Mouse (Mus musculus): ENCODE results near the gene Cdh4. TPM values are rescaled to one million over a fixed set of nuclear protein-coding genes. Genes with fewer than 3 reads are reported as not detected.

The Cdh4 gene
- polyA plus RNA-seq, 1 experiment from 2014 or later: 22.6 TPM

DNA sequence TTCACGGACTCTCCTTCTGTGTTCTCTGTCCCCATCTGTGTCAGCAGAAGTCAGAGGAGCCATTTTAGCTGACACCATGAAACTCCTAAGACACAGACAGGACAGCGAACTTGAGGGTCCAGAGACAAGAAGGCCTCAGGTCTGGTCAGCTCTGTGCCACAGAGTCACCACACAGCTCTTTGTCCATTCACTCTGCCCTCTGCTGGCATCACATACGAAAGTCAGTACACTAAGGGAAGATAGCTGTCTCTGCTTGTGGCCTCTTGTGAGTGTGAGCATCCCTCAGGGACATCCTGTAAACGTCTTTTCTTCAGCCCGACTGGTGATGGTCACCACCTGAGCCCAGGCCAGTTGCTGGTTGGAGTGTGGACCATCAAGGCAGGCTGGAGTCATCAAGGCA lies 422.9 kb downstream of the Cdh4 start:
- H3K36me3 ChIP-seq: no peaks in the 10 kb centered on the region
- 71% methylated on average over 5 of the region's 5 CpGs for whole genome bisulfite sequencing

DNA sequence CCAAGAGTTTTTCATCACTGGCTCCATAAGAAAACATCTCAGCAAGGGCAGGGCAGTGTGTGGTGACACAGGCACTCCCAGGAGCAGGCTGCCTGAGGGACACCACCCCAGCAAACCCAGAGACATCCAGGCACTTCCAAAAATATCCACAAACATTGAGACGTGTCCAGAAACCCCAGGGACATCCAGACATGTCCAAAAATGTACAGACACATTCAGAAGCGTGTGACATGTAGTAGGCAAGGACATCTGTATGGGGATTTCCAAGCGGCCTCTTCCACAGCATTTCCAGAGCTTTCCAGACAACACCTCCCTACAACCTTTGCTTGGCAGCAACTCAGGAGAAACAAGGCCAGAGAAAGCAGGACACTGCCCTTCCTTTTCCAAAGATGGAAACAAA lies 425.4 kb downstream of the Cdh4 start:
- WGBS: 79% methylated on average over 3 of the region's 3 CpGs
- no peak overlapping the region for H3K4me3 ChIP-seq

More for the DNA sequence above, 422.9 kb downstream of the Cdh4 start:
- no peak overlapping the region for H3K9ac ChIP-seq
- no peak overlapping the region for H3K27ac ChIP-seq
- peaks cover 11% of the 10 kb centered on the region for H3K4me1 ChIP-seq
- no peak overlapping the region for H3K4me3 ChIP-seq
- ATAC-seq (ENCODE audit: low FRiP score, low read depth): no peak
- H3K9me3 ChIP-seq: no peaks in the 10 kb centered on the region
- H3K4me2 ChIP-seq (replicated peaks): no peak overlapping the region
- peaks cover 7% of the 10 kb centered on the region; the same call in 1 of the 2 replicates for H3K27me3 ChIP-seq (replicated peaks)

DNA sequence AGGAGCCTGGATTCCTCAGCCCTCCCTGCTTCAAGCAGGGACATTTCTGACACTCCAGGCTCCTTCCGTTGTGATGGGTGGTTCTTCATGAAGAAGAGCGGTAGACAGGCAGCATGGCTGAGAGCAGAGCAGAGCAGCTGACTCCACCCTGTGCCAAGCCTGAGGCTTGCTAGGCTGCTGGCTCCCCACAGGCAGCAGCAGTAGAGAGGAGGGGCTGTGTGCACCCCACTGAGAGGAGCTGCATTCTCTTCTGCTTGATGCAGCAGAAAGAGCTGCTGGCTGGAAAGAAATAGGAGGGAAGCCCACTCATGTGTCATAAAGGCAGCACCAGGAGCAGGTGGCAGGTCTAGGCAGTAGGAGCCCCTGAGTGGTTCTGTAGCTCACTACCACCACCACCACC lies 427.6 kb downstream of the Cdh4 start:
- no peak; the same call in 1 of the 2 replicates for ATAC-seq (ENCODE audit: low FRiP score, low read depth)
- Histone ChIP-seq H3K4me3 (no peak overlapping the region), H3K27ac (no peak overlapping the region), H3K4me2 (replicated peaks) (0 out of 2 replicates have a peak overlapping the region, but pooled peaks have one; percentile 16), H3K27me3 (replicated peaks) (0 out of 2 replicates have a peak, but pooled peaks cover 7% of the 10 kb centered on the region), H3K9ac (no peak overlapping the region), H3K4me1 (peaks cover 12% of the 10 kb centered on the region), H3K9me3 (no peaks in the 10 kb centered on the region), H3K36me3 (no peaks in the 10 kb centered on the region)
- 9% methylated on average over 2 of the region's 2 CpGs for WGBS

More for the DNA sequence above, 425.4 kb downstream of the Cdh4 start:
- H3K36me3 ChIP-seq: no peaks in the 10 kb centered on the region
- H3K27ac ChIP-seq: no peak overlapping the region
- peaks cover 7% of the 10 kb centered on the region; the same call in 1 of the 2 replicates for H3K27me3 ChIP-seq (replicated peaks)
- H3K9ac ChIP-seq: no peak overlapping the region
- H3K4me1 ChIP-seq: peaks cover 12% of the 10 kb centered on the region
- no peaks in the 10 kb centered on the region for H3K9me3 ChIP-seq
- no peak overlapping the region for H3K4me2 ChIP-seq (replicated peaks)
- ATAC-seq (ENCODE audit: low FRiP score, low read depth): no peak

DNA sequence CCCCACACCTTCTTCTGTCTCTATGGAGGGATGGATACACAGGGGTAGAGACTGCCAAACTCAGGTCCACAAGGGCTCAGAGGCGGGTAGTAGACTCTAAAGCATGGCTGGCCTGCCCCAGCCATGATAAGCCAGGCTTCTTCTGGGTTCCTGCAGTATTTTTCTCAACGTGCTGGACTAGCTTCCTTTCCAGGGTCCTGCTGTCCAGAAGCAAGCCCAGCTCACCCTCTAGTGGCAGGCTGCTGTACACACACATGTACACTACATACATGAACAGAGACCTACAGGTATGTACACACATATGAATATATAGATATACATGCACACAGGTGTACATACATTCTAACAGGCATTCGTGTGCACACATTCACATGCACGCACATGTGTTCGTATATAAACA lies 430.5 kb downstream of the Cdh4 start:
- H3K4me2 ChIP-seq (replicated peaks): no peak overlapping the region
- no peak overlapping the region for H3K27ac ChIP-seq
- H3K4me3 ChIP-seq: no peak overlapping the region
- ATAC-seq (ENCODE audit: low FRiP score, low read depth): no peak
- peaks cover 12% of the 10 kb centered on the region for H3K4me1 ChIP-seq
- 72% methylated on average over 5 of the region's 5 CpGs for WGBS
- H3K27me3 ChIP-seq (replicated peaks): 0 out of 2 replicates have a peak, but pooled peaks cover 7% of the 10 kb centered on the region
- no peaks in the 10 kb centered on the region for H3K36me3 ChIP-seq
- no peaks in the 10 kb centered on the region for H3K9me3 ChIP-seq
- H3K9ac ChIP-seq: no peak overlapping the region

DNA sequence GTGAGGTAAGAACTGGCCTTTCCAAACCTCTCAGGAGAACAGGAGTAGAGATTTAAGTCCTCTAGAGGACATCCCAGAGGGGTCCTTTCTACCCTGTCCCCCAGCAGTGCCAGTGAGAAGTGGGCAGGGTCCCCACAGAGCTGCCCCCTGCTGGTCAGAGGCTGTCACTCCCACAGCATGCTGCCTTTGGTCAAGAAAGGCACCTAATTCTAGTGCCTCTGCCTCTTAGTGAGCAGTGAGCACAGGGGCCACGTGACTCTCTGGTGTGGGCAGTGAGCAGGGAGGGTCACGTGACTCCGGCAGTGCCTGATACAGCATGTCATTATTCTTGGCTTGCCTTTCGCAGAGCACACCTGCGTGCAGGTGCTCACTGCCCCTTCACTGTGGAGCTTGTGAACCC lies 431.1 kb downstream of the Cdh4 start:
- Histone ChIP-seq H3K27ac (no peak overlapping the region), H3K27me3 (replicated peaks) (0 out of 2 replicates have a peak, but pooled peaks cover 7% of the 10 kb centered on the region), H3K4me2 (replicated peaks) (no peak overlapping the region), H3K9ac (no peak overlapping the region), H3K36me3 (no peaks in the 10 kb centered on the region), H3K4me3 (no peak overlapping the region), H3K4me1 (peaks cover 12% of the 10 kb centered on the region), H3K9me3 (no peaks in the 10 kb centered on the region)
- WGBS: 43% methylated on average over 5 of the region's 5 CpGs
- no peak for ATAC-seq (ENCODE audit: low FRiP score, low read depth)

DNA sequence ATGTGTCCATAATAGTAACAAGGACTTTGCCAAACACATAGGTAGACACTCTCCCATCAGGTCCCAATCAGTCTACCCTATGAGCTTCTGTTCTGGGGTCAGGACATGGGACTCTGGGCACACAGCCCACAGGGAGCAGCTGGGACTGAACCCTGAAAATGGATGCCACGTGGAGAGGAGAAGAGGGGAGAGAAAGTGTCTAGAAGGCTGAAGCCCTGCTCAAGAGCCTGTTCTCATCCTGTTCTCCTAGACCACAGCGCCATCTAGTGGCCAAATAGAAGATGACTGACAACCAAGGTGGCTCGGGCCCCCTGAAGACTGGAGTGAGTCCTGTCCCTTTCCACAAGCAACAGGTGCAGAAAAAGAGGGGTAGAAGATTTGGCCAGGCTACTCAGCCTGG lies 432.9 kb downstream of the Cdh4 start:
- 5% methylated on average over 3 of the region's 3 CpGs for WGBS
- Histone ChIP-seq H3K27me3 (replicated peaks) (no peaks in the 10 kb centered on the region), H3K36me3 (no peaks in the 10 kb centered on the region), H3K27ac (no peak overlapping the region), H3K9ac (no peak overlapping the region), H3K4me2 (replicated peaks) (no peak overlapping the region), H3K4me3 (no peak overlapping the region), H3K9me3 (no peaks in the 10 kb centered on the region), H3K4me1 (no peaks in the 10 kb centered on the region; the same call in 1 of the 2 replicates)
- peak; percentile 61 for ATAC-seq (ENCODE audit: low FRiP score, low read depth)

DNA sequence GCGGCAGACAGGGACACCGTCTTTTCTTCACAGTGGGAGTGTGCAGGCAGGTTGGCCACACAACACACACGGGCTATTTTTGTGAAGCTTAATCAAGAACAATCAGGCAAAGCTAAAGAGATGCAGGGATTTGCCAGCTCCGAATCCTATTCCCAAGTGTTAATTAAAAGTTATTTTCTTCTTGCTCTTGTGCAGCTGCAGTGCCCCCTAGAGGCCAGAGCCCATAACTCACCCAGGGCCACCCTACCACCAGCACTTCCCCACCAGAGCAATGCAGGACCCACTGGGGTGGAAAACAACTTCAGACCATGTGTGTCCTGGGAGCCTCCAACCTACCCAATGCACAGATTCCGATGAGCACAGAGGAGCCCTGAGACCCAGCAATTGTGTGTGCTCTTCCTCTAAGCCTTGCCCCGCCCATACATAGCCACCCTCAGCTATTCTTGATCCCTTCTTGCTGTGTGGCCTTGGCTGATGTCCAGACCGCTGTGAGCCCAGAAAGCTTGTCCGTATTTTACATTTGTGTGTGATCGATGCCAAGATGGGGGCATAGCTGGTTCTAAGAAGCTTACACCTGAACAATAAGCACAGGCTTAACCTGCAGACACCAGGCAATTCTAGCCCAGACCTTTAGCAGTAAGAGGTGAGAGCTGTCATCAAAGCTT lies 435.5 kb downstream of the Cdh4 start:
- Histone ChIP-seq H3K4me1 (no peaks in the 10 kb centered on the region), H3K36me3 (no peaks in the 10 kb centered on the region), H3K27me3 (replicated peaks) (no peaks in the 10 kb centered on the region), H3K4me3 (no peak overlapping the region), H3K9me3 (no peaks in the 10 kb centered on the region), H3K27ac (no peak overlapping the region), H3K4me2 (replicated peaks) (no peak overlapping the region), H3K9ac (no peak overlapping the region)
- WGBS: 74% methylated on average over 9 of the region's 9 CpGs
- ATAC-seq (ENCODE audit: low FRiP score, low read depth): no peak

DNA sequence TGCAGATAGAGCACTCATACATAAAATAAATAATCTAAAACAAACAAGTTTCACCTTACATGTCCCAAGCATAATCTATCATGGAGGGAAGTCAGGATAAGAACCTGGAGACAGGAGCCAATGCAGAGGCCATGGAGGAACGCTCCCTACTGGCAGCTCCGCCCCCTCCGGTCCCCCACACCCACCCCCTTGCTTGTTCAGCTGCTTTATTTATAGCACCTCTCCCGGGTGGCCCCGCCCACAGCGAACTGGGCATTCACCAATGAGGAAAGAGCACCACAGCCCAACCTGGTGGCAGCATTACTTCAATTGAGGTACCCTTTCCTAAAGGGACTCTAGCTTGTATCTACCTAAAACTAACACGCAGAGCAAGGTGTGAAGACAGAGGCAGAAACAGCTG lies 442.3 kb downstream of the Cdh4 start:
- no peak overlapping the region for H3K27ac ChIP-seq
- no peak overlapping the region for H3K4me3 ChIP-seq
- no peaks in the 10 kb centered on the region; the same call in 1 of the 2 replicates for H3K27me3 ChIP-seq (replicated peaks)
- 27% methylated on average over 7 of the region's 7 CpGs for WGBS
- H3K4me2 ChIP-seq (replicated peaks): no peak overlapping the region
- no peaks in the 10 kb centered on the region for H3K36me3 ChIP-seq
- H3K9me3 ChIP-seq: no peaks in the 10 kb centered on the region
- no peak for ATAC-seq (ENCODE audit: low FRiP score, low read depth)
- H3K9ac ChIP-seq: no peak overlapping the region
- H3K4me1 ChIP-seq: no peaks in the 10 kb centered on the region

DNA sequence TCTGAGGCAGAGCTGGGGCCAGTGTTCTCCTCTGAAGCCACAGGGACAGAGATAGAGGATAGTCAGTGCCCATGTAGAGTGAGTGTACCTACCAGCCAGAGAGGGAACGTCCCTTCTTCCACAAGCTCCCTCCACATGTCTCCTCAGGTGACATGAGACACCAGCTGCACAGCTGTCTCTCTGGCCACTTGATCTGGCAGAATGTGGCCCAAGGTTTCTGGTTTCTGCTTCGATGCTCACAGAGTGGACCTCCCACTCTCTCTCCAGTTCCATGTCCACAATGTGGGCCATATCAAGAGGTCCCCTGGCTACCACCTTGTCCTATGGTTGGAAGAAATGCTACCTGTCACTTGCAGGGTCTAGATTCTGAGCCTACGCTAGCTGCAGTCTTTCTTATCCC lies 448.8 kb downstream of the Cdh4 start:
- no peak overlapping the region for H3K4me3 ChIP-seq
- H3K4me1 ChIP-seq: no peaks in the 10 kb centered on the region
- H3K9ac ChIP-seq: no peak overlapping the region
- no peak for ATAC-seq (ENCODE audit: low FRiP score, low read depth)
- 0 out of 2 replicates have a peak, but pooled peaks cover 3% of the 10 kb centered on the region for H3K36me3 ChIP-seq
- no peak overlapping the region for H3K27ac ChIP-seq
- no peak overlapping the region for H3K4me2 ChIP-seq (replicated peaks)
- no peaks in the 10 kb centered on the region; the same call in 1 of the 2 replicates for H3K27me3 ChIP-seq (replicated peaks)
- 89% methylated on average over 3 of the region's 3 CpGs for WGBS
- no peaks in the 10 kb centered on the region for H3K9me3 ChIP-seq

DNA sequence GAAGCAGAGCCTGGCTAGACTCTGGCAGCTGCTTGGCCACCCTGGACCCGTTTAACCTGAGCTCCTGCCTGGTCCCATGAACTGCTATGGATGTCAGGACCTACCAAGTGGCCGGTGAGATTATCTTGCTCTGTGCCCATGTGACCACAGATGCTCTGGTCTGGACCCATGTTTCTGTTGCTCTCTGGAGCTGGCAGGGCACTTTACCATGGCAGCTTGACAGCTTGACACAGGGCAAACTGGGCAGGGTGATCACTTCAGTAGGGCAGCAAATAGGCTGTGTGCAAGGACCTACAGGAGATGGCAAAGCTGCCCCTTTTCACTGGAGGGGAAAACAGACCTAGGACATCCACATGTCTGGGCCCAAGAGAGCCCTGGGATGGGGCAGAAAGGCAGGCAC lies 454.7 kb downstream of the Cdh4 start:
- 93% methylated on average over 2 of the region's 2 CpGs for WGBS
- no peak overlapping the region for H3K4me2 ChIP-seq (replicated peaks)
- H3K9me3 ChIP-seq: no peaks in the 10 kb centered on the region
- no peak overlapping the region for H3K27ac ChIP-seq
- no peak overlapping the region for H3K9ac ChIP-seq
- no peak overlapping the region for H3K4me3 ChIP-seq
- no peak for ATAC-seq (ENCODE audit: low FRiP score, low read depth)
- H3K4me1 ChIP-seq: no peaks in the 10 kb centered on the region
- 0 out of 2 replicates have a peak, but pooled peaks cover under 1% of the 10 kb centered on the region for H3K36me3 ChIP-seq
- H3K27me3 ChIP-seq (replicated peaks): no peaks in the 10 kb centered on the region

DNA sequence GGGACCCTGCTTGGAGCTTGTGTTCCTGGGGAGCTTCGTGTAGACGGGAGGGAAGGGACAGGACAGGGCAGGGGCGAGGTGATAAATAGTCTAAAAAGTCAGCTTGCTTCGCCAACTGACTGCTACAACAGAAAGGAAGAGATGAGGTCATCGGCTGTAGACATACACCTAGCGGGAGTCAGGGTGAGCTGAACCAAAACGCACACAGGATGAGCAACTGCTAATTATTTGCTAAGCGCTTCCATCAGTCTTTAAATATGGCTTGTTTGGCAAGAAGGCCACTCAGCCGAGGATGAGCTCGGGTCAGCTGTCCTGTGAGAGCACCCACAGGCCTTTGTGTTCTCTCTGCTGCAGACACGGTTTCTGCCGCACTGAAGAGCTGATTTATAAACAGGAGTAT lies 470.7 kb downstream of the Cdh4 start:
- 19% methylated on average over 12 of the region's 12 CpGs for WGBS
- Histone ChIP-seq H3K27me3 (replicated peaks) (no peaks in the 10 kb centered on the region), H3K9ac (no peak overlapping the region), H3K9me3 (no peaks in the 10 kb centered on the region), H3K36me3 (peaks cover 49% of the 10 kb centered on the region), H3K4me3 (no peak overlapping the region), H3K4me1 (peaks cover 16% of the 10 kb centered on the region), H3K27ac (no peak overlapping the region), H3K4me2 (replicated peaks) (no peak overlapping the region)
- ATAC-seq (ENCODE audit: low FRiP score, low read depth): peak; percentile 34; the same call in 1 of the 2 replicates

DNA sequence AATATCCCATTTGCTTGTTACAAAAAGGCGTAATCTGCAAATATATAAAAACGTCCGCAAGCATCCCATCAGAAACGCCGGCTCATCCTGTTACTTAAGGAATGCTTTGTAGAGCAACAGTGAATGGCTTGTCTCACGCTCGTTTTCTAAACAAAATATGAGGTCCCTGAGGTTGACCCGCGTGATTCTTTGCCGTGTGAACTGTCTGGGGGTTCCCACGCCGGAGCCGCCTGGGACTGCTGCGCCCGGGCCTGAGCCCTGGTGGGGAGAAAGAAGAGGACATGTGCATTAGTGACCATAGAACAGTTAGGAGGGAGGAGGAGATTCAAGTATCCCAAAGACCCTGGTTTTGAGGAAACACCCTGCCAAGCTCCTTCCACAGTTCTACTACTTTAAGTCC lies 471.1 kb downstream of the Cdh4 start:
- Histone ChIP-seq H3K9me3 (no peaks in the 10 kb centered on the region), H3K27ac (no peak overlapping the region), H3K36me3 (peaks cover 49% of the 10 kb centered on the region), H3K4me1 (peaks cover 16% of the 10 kb centered on the region), H3K4me2 (replicated peaks) (no peak overlapping the region), H3K9ac (no peak overlapping the region), H3K4me3 (no peak overlapping the region), H3K27me3 (replicated peaks) (no peaks in the 10 kb centered on the region)
- 31% methylated on average over 15 of the region's 15 CpGs for WGBS
- ATAC-seq (ENCODE audit: low FRiP score, low read depth): peak; percentile 25; the same call in 1 of the 2 replicates

DNA sequence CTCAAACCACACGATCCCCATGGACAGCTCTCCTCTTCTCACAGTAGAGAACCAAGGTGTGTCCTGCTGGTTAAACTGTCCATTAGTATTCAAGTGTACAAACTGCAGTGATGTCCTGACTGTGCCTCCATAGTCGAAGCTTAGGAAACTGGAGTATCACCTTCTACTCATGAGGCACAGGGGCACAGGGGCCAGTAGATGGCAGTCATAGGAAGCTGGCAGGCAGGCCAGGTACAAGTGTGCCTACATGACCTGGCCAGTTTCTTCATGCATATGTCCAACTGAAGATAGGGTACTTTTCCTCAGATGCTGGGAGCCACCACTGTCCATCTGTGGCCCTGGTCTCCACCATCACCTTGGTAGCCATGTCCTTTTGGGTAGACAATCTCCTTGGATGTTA lies 472.0 kb downstream of the Cdh4 start:
- no peak for ATAC-seq (ENCODE audit: low FRiP score, low read depth)
- Histone ChIP-seq H3K27me3 (replicated peaks) (no peaks in the 10 kb centered on the region), H3K4me1 (peaks cover 16% of the 10 kb centered on the region), H3K9me3 (no peaks in the 10 kb centered on the region), H3K36me3 (peaks cover 56% of the 10 kb centered on the region), H3K4me3 (no peak overlapping the region), H3K4me2 (replicated peaks) (no peak overlapping the region), H3K27ac (no peak overlapping the region), H3K9ac (no peak overlapping the region)
- WGBS: 86% methylated on average over 2 of the region's 2 CpGs
